Mouse (Mus musculus) G1E (cell line): ENCODE data around the gene Evc2. TPM values are rescaled to one million over a fixed set of nuclear protein-coding genes. Genes with fewer than 3 reads are reported as not detected.

Source experiments
- ATAC-seq: 2 replicates; pipeline ENCODE4 v1.8.0; 2016; ENCODE audit warnings: mild to moderate bottlenecking; ENCODE audit not compliant: insufficient number of reproducible peaks, poor library complexity, low FRiP score, severe bottlenecking; ENCODE audit errors: extremely low read depth
- DNase-seq: peaks from one replicate; pipeline ENCODE4 v3.0.0; 2012; ENCODE audit warnings: low spot score
- H3K27me3 ChIP-seq: 2 replicates; pipeline ENCODE4 v1.6.1; 2012; ENCODE audit warnings: mild to moderate bottlenecking, low read length, inconsistent platforms; ENCODE audit not compliant: insufficient read depth
- H3K36me3 ChIP-seq: replicated peaks from 2 replicates; pipeline ENCODE3; 2012; ENCODE audit warnings: mild to moderate bottlenecking, inconsistent platforms
- H3K4me1 ChIP-seq: 2 replicates; pipeline ENCODE4 v1.6.1; 2012; ENCODE audit warnings: low read depth, low read length, inconsistent platforms, mixed read lengths; ENCODE audit not compliant: insufficient read depth
- H3K4me3 ChIP-seq: 2 replicates; pipeline ENCODE4 v1.5.1; 2012; ENCODE audit warnings: low read depth, mild to moderate bottlenecking, inconsistent platforms, low read length, moderate library complexity, mixed read lengths
- H3K9me3 ChIP-seq: replicated peaks from 2 replicates; pipeline ENCODE4 v1.6.1; 2012; ENCODE audit warnings: inconsistent platforms
- CTCF ChIP-seq: IDR thresholded peaks from 2 replicates; pipeline ENCODE4 v1.5.1; 2012; ENCODE audit warnings: low read depth, low read length, inconsistent platforms, mixed read lengths
- GATA1 ChIP-seq: IDR thresholded peaks from 2 replicates; pipeline ENCODE4 v1.6.1; 2012; ENCODE audit warnings: borderline replicate concordance, low read length, inconsistent platforms, mixed read lengths
- GATA2 ChIP-seq: IDR thresholded peaks from 2 replicates; pipeline ENCODE4 v1.6.1; 2012; ENCODE audit warnings: low read depth, low read length, inconsistent platforms, borderline replicate concordance
- POLR2AphosphoS5 ChIP-seq: IDR thresholded peaks from 2 replicates; pipeline ENCODE4 v1.6.1; 2012; ENCODE audit warnings: low read depth, low read length, inconsistent platforms; ENCODE audit not compliant: insufficient replicate concordance
- TAL1 ChIP-seq: conservative IDR thresholded peaks from 2 replicates; pipeline ENCODE4 v1.6.1; 2012; ENCODE audit warnings: low read depth, low read length, inconsistent platforms, mixed read lengths
- polyA plus RNA-seq: library from polyadenylated mRNA; stranded (reverse); fragments of >175 nt; gene quantifications from 2 replicates; pipeline ENCODE4 v1.2.3, GENCODE M21; 2012
- total RNA-seq, 2 experiments: library from RNA; stranded (forward) in 1 of 2; stranded (reverse) in 1 of 2; fragments of 200-1000 nt in 1 of 2; fragments of >200 nt in 1 of 2; fragmentation: Nextera tagmentation in 1 of 2; gene quantifications; 2 replicates each; pipeline ENCODE4 v1.2.3; 2014 to 2017

The Evc2 gene
- not detected in 2 replicates for total RNA-seq (2014; fragmentation: Nextera tagmentation)
- 0.05 TPM in 1 of 2 replicates, not detected in the other for total RNA-seq (2017)
- polyA plus RNA-seq: not detected in 2 replicates

- DNase-seq (no peak), ATAC-seq (no peak)
- Histone ChIP-seq H3K36me3 (no peaks in the 10 kb centered on the region), H3K4me1 (no peaks in the 10 kb centered on the region), H3K4me3 (no peak within 1 kb of the TSS), H3K9me3 (peaks cover 52% of the 10 kb centered on the region), H3K27me3 (no peaks in the 10 kb centered on the region)
- TF ChIP-seq TAL1 (no peak), CTCF (no peak), GATA1 (no peak), GATA2 (no peak), POLR2AphosphoS5 (no peak)
These were observed at the start of gene Evc2 for GRCm38 (mm10) chr5:37338288-37338687. Gene Evc2 (plus strand): TSS chr5:37338499.

GRCm38 (mm10) chr5:37289236-37289635 lies 49.1 kb upstream of the Evc2 start:
- H3K4me1 ChIP-seq: no peaks in the 10 kb centered on the region
- no peaks in the 10 kb centered on the region for H3K27me3 ChIP-seq
- peaks cover 46% of the 10 kb centered on the region for H3K9me3 ChIP-seq
- TF ChIP-seq CTCF (peak; percentile 45; the same call in 1 of the 2 replicates), POLR2AphosphoS5 (no peak)
- H3K4me3 ChIP-seq: no peak overlapping the region
- DNase-seq (no peak), ATAC-seq (no peak)
- no peaks in the 10 kb centered on the region for H3K36me3 ChIP-seq

DNA sequence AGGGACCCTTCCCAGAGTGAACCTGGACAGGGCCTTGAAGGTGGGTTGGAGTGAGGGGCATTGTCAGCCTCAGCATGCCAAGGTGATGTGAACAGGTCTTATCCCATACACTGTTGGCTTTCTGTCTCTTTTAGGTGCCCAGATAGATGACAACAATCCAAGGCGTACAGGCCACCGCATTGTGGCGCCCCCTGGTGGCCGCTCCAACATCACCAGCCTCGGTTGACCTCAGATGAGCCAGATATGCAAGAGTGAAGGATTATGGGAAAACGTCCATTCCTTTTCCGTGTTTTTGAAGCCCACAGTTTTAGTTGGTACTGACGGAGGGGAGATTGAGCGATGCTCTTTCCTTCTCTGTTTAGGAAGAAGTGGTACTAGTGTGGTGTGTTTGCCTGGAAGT lies 47.3 kb upstream of the Evc2 start:
- ATAC-seq: no peak
- Histone ChIP-seq H3K4me3 (no peak overlapping the region), H3K4me1 (no peaks in the 10 kb centered on the region), H3K36me3 (no peaks in the 10 kb centered on the region), H3K27me3 (no peaks in the 10 kb centered on the region), H3K9me3 (peaks cover 44% of the 10 kb centered on the region)
- TF ChIP-seq CTCF (peak; percentile 23; the same call in 1 of the 2 replicates), POLR2AphosphoS5 (no peak)
- no peak for DNase-seq

- Histone ChIP-seq H3K36me3 (no peaks in the 10 kb centered on the region), H3K4me1 (no peaks in the 10 kb centered on the region), H3K27me3 (no peaks in the 10 kb centered on the region), H3K4me3 (no peak overlapping the region), H3K9me3 (peaks cover 31% of the 10 kb centered on the region)
- ATAC-seq: no peak
- TF ChIP-seq GATA1: no peak
- TF ChIP-seq CTCF: no peak
- no peak for TF ChIP-seq TAL1
- no peak for TF ChIP-seq GATA2
- TF ChIP-seq POLR2AphosphoS5: no peak
- no peak for DNase-seq
These were observed 41.6 kb upstream of the Evc2 start for GRCm38 (mm10) chr5:37296717-37297116.

GRCm38 (mm10) chr5:37298370-37298769 lies 39.9 kb upstream of the Evc2 start:
- Histone ChIP-seq H3K4me1 (no peaks in the 10 kb centered on the region), H3K27me3 (no peaks in the 10 kb centered on the region), H3K4me3 (no peak overlapping the region), H3K9me3 (peaks cover 35% of the 10 kb centered on the region), H3K36me3 (no peaks in the 10 kb centered on the region)
- TF ChIP-seq CTCF (peak; percentile 40; the same call in 1 of the 2 replicates), TAL1 (no peak)
- DNase-seq (no peak), ATAC-seq (no peak)

GRCm38 (mm10) chr5:37310026-37310425 lies 28.3 kb upstream of the Evc2 start:
- H3K36me3 ChIP-seq: no peaks in the 10 kb centered on the region
- DNase-seq (no peak), ATAC-seq (no peak)
- no peaks in the 10 kb centered on the region for H3K4me1 ChIP-seq
- no peak overlapping the region for H3K4me3 ChIP-seq
- no peaks in the 10 kb centered on the region for H3K27me3 ChIP-seq
- TF ChIP-seq TAL1: no peak
- TF ChIP-seq CTCF: no peak
- no peak for TF ChIP-seq POLR2AphosphoS5
- no peak for TF ChIP-seq GATA2
- no peak for TF ChIP-seq GATA1
- peaks cover 65% of the 10 kb centered on the region for H3K9me3 ChIP-seq
